Mouse (Mus musculus): ENCODE measurements at regions not wholly inside any gene's neighbourhood (a gene's known extent, or its start where the extent isn't known, plus 50 kb on each side); places are given as distances from the start of the nearest gene placed in this dataset.
A peak's percentile ranks its signal among the peaks of the same experiment; 100 is the strongest.

DNA sequence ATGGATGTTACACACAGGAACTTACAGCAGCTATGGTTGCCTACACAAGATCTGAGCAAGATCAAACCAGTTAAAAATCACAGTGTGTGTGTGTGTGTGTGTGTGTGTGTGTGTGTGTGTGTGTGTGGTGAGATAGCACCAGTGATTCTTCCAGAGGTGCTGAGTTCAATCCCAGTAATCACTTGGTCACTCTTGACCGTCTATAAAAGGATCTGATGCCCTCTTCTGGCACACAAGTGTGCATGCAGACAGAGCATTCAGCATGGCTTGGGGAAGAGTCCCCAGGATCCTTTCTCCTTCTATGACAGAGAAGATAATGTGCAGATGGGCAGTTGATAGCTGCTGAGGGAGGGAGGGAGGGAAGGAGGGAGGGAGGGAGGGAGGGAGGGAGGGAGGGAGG is 274.4 kb upstream of the Pkn2 start:
- no peak for ATAC-seq (ENCODE audit: insufficient number of reproducible peaks, low FRiP score, low TSS enrichment, low read depth)
- 38% methylated on average over 1 of the region's 1 CpGs for WGBS
- Histone ChIP-seq H3K36me3 (no peaks in the 10 kb centered on the region), H3K9me3 (replicated peaks) (no peaks in the 10 kb centered on the region), H3K4me2 (replicated peaks) (no peak overlapping the region), H3K4me1 (no peaks in the 10 kb centered on the region), H3K27me3 (no peaks in the 10 kb centered on the region), H3K9ac (no peak overlapping the region), H3K4me3 (replicated peaks) (no peak overlapping the region), H3K27ac (replicated peaks) (no peak overlapping the region)

DNA sequence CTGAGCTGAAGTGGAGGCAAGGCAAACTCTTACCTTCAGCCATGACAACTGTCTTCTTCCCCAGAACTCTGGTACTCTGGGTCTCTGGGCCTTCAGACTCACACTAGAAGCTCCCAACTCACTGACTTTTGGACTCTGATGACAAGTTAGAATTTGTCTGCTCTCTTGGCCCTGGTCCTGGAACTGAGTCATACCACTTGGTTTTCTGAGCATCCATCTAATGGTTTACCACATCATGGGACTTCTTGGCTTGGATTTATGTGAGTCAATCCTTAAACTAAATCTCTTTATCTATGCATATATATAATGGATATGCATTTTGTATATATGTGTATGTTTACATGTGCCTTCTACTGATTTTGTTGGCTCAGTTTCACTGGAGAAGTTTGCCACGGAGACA is 273.8 kb upstream of the Pkn2 start:
- Histone ChIP-seq H3K4me1 (no peaks in the 10 kb centered on the region), H3K27ac (replicated peaks) (no peak overlapping the region), H3K36me3 (no peaks in the 10 kb centered on the region), H3K4me3 (replicated peaks) (no peak overlapping the region), H3K9ac (no peak overlapping the region), H3K9me3 (replicated peaks) (no peaks in the 10 kb centered on the region), H3K27me3 (no peaks in the 10 kb centered on the region), H3K4me2 (replicated peaks) (no peak overlapping the region)
- 80% methylated on average over 1 of the region's 1 CpGs for WGBS
- no peak for ATAC-seq (ENCODE audit: insufficient number of reproducible peaks, low FRiP score, low TSS enrichment, low read depth)

DNA sequence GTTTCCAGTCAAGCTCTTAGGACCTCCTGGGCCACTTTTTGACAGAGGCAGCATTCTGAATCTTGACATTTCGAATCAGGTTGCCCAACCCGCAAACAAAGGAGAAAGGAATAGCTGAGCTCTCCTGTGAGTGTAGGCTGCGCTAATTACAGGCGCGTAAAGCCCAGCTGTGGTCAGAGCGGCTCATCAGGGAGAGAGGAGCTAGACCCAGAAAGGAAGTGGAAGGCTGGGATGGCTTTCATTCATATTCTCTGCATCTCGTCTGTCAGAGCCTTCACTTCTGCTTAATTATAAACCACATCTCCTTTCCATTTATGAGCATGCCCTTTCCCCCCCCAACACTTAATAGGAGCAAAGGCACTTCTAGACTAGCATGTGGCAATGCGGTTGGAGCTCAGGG is 265.7 kb upstream of the Pkn2 start:
- Histone ChIP-seq H3K9ac (no peak overlapping the region), H3K36me3 (no peaks in the 10 kb centered on the region), H3K9me3 (replicated peaks) (no peaks in the 10 kb centered on the region), H3K4me3 (replicated peaks) (no peak overlapping the region), H3K4me1 (0 out of 2 replicates have a peak, but pooled peaks cover 3% of the 10 kb centered on the region), H3K27ac (replicated peaks) (no peak overlapping the region), H3K4me2 (replicated peaks) (no peak overlapping the region), H3K27me3 (no peaks in the 10 kb centered on the region)
- no peak for ATAC-seq (ENCODE audit: insufficient number of reproducible peaks, low FRiP score, low TSS enrichment, low read depth)
- WGBS: 40% methylated on average over 8 of the region's 8 CpGs

DNA sequence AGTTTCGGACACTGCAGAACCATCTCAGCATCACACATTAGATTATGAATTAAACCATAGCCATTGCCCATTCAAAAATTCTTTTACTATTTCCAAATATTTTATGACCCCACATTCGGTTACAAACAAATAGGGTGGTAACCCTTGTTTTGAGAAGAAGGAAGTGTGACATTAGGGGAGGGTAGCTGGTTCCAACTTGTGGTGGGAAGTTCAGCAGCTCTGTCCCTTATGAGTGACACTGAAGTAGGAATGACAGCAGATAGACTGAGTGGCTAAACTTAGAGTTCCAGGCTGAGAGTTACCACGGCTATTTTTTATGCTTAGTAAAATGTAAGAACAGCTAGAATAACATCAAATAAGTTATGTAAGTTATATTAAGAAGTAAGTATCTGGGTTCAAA is 257.1 kb upstream of the Pkn2 start:
- Histone ChIP-seq H3K9me3 (replicated peaks) (no peaks in the 10 kb centered on the region), H3K27me3 (no peaks in the 10 kb centered on the region), H3K9ac (no peak overlapping the region), H3K36me3 (no peaks in the 10 kb centered on the region), H3K4me3 (replicated peaks) (no peak overlapping the region), H3K4me1 (0 out of 2 replicates have a peak, but pooled peaks cover 3% of the 10 kb centered on the region), H3K4me2 (replicated peaks) (no peak overlapping the region), H3K27ac (replicated peaks) (no peak overlapping the region)
- ATAC-seq (ENCODE audit: insufficient number of reproducible peaks, low FRiP score, low TSS enrichment, low read depth): no peak
- WGBS: 87% methylated on average over 3 of the region's 3 CpGs

DNA sequence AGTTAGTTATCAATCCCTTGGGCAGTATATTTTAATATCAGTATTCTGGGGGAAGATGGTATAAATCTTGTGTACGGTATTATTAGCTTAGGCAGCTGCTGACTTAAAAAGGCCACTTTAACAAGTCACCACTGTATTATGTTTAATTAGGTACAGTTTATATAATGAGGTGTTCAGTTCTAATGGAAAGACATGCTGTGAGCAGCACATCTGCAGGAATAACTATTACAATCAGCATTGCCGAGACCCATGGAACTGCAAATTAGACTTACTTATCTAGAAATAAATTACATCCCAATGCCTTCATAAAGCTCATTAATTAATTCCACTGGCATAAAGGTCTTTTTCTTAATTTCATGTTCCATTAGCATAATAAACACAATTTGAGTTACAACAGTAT is 252.7 kb upstream of the Pkn2 start:
- Histone ChIP-seq H3K9ac (no peak overlapping the region), H3K4me2 (replicated peaks) (no peak overlapping the region), H3K27ac (replicated peaks) (no peak overlapping the region), H3K27me3 (no peaks in the 10 kb centered on the region), H3K9me3 (replicated peaks) (no peaks in the 10 kb centered on the region), H3K4me3 (replicated peaks) (no peak overlapping the region), H3K4me1 (no peaks in the 10 kb centered on the region), H3K36me3 (no peaks in the 10 kb centered on the region)
- no peak for ATAC-seq (ENCODE audit: insufficient number of reproducible peaks, low FRiP score, low TSS enrichment, low read depth)
- 88% methylated on average over 2 of the region's 2 CpGs for WGBS

DNA sequence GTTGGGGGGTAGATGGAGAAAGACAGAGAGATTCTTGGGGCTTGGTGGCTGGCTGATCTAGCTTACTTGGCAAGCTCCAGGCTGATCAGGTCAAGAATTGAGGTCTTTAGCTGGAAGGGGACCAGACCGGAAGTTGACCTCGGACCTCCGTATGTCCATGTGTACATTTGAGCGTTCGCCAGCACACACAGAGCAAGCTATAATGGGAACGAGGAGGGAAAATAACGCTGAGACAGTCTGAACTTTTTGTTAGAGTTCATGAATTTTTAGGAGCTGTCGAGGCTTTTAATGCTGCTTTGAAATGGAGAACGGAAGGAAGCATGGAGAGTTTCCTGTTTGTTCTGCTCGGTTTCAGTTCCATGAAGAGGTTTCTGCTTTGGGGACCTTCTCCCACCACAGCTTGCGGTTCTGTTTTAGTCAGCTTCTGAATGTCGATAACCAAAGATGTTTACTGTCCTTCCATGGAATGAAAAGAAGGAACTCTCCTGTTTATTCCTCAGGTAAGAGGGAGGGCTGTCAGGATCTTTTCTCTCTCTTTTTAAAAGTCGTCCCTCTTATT is 226.0 kb upstream of the Pkn2 start:
- H3K4me3 ChIP-seq (replicated peaks): no peak overlapping the region
- ATAC-seq (ENCODE audit: insufficient number of reproducible peaks, low FRiP score, low TSS enrichment, low read depth): no peak
- H3K4me1 ChIP-seq: peaks cover 6% of the 10 kb centered on the region; the same call in 1 of the 2 replicates
- no peak overlapping the region for H3K9ac ChIP-seq
- H3K4me2 ChIP-seq (replicated peaks): no peak overlapping the region
- H3K27me3 ChIP-seq: peaks cover 4% of the 10 kb centered on the region; the same call in 1 of the 2 replicates
- 51% methylated on average over 13 of the region's 13 CpGs for WGBS
- no peaks in the 10 kb centered on the region for H3K36me3 ChIP-seq
- no peaks in the 10 kb centered on the region for H3K9me3 ChIP-seq (replicated peaks)
- no peak overlapping the region for H3K27ac ChIP-seq (replicated peaks)

DNA sequence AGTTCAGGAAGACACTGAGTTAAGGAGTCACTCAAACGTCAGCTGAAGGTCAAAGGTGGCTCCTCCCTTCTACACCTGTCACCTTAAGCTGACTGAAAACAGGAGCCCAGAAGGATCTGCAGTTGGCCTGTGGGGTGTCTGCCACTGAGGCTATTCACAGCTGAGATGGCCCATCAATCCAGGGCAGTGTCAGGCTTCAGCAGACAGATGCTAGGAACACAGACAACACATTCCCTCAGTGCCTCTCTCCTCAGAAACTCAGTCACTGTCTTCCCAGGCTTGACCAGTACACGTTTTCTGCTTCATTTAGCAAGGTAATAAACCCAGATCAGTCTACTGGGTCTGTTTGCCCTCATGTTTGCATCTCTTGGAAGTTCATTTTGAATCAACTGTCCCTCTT is 222.9 kb upstream of the Pkn2 start:
- H3K27me3 ChIP-seq: peaks cover 17% of the 10 kb centered on the region
- H3K9ac ChIP-seq: no peak overlapping the region
- H3K4me3 ChIP-seq (replicated peaks): no peak overlapping the region
- no peaks in the 10 kb centered on the region for H3K9me3 ChIP-seq (replicated peaks)
- ATAC-seq (ENCODE audit: insufficient number of reproducible peaks, low FRiP score, low TSS enrichment, low read depth): no peak
- 47% methylated on average over 2 of the region's 2 CpGs for WGBS
- H3K4me1 ChIP-seq: peaks cover 14% of the 10 kb centered on the region
- H3K27ac ChIP-seq (replicated peaks): no peak overlapping the region
- no peak overlapping the region for H3K4me2 ChIP-seq (replicated peaks)
- H3K36me3 ChIP-seq: no peaks in the 10 kb centered on the region

DNA sequence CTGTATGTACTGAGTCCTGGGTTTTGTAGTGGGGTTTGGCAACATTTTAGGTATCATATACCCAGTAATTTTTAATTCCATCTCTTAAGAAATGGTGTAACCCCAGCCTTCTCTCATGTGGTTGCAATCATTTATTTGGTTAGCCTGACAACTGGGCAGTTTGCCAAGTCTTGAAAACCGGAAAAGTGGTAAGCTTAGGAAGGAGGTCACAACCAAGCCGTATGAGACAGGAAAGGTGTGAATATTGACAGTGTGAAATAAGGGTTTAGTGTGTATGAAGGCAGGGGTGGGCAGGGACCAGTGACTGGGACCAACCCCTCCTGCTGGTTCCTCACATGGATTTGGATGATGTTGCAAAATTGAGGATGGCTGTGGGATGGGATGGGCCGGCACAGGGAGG is 221.5 kb upstream of the Pkn2 start:
- no peaks in the 10 kb centered on the region for H3K9me3 ChIP-seq (replicated peaks)
- H3K4me3 ChIP-seq (replicated peaks): no peak overlapping the region
- H3K27ac ChIP-seq (replicated peaks): no peak overlapping the region
- WGBS: 13% methylated on average over 3 of the region's 3 CpGs
- H3K36me3 ChIP-seq: no peaks in the 10 kb centered on the region
- no peak overlapping the region for H3K9ac ChIP-seq
- peaks cover 14% of the 10 kb centered on the region for H3K4me1 ChIP-seq
- peaks cover 26% of the 10 kb centered on the region for H3K27me3 ChIP-seq
- no peak overlapping the region for H3K4me2 ChIP-seq (replicated peaks)
- peak; percentile 26; the same call in 1 of the 2 replicates for ATAC-seq (ENCODE audit: insufficient number of reproducible peaks, low FRiP score, low TSS enrichment, low read depth)

DNA sequence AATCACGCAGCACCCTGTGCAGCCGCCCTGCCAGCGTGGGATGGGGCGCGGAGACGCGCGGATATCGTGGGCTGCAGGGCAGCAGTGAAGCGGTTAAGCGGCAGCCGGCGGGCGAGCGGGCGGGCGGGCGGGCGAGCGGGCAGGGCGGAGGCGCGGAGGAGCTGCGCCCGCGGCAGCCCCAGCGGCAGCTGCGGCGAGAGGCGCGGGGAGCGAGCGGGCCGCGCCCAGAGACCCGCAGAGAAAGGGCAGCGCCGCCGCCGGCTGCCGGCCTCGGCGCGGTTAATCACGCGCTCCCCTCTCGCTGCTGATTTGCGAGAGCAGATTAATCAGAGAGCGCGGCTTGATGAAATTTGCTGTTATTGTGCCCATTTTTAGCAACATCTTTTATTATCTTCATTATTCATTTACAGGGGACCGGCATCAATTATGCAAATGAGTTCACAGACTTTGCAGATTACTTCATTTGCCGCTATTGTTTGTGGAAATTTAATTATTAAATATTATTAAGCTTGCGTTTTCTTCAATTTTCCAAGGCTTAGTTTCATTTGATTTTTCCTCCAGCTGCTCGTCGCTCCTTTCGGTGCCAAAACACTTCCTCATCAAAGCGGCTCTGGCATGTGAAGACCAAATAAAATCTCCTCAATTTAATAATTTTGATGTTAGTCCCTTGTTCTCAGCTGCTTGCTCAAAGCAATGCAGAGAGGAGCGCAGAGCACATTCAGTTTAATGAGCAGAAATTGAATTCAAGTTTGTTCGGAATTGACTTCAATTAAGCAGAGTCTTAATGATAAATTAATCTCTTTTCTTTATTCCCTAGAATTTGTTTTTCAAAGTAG is 219.2 kb upstream of the Pkn2 start:
- Histone ChIP-seq H3K9me3 (replicated peaks) (no peaks in the 10 kb centered on the region), H3K9ac (no peak overlapping the region), H3K36me3 (no peaks in the 10 kb centered on the region), H3K4me1 (peaks cover 14% of the 10 kb centered on the region), H3K27me3 (peaks cover 26% of the 10 kb centered on the region), H3K4me2 (replicated peaks) (peak overlapping the region; percentile 78), H3K27ac (replicated peaks) (no peak overlapping the region), H3K4me3 (replicated peaks) (peak overlapping the region; percentile 42)
- no peak for ATAC-seq (ENCODE audit: insufficient number of reproducible peaks, low FRiP score, low TSS enrichment, low read depth)
- 4% methylated on average over 42 of the region's 59 CpGs for WGBS

DNA sequence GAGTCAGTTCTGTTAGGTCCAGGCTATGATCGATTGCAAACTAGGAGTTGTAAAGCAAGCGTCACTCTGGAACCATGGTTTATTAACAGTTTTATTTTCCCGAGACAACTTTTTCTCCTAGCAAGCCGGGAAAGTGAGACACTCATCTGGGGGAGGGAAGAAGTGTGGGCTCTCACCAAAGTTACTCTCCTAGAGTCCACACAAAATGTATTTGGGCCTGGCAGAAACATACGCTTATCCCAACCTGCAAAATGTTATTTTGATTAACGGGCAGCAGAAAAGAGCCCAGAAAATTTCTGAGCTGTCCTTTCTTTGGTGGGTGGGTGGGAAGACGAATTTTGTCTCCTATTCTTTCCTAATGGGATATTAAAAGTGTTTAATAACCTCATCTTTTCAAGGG is 218.4 kb upstream of the Pkn2 start:
- WGBS: 64% methylated on average over 7 of the region's 7 CpGs
- H3K4me2 ChIP-seq (replicated peaks): peak overlapping the region; percentile 78
- H3K36me3 ChIP-seq: no peaks in the 10 kb centered on the region
- no peaks in the 10 kb centered on the region for H3K9me3 ChIP-seq (replicated peaks)
- no peak overlapping the region for H3K9ac ChIP-seq
- no peak overlapping the region for H3K4me3 ChIP-seq (replicated peaks)
- ATAC-seq (ENCODE audit: insufficient number of reproducible peaks, low FRiP score, low TSS enrichment, low read depth): no peak
- H3K27me3 ChIP-seq: peaks cover 26% of the 10 kb centered on the region
- peaks cover 14% of the 10 kb centered on the region for H3K4me1 ChIP-seq
- no peak overlapping the region for H3K27ac ChIP-seq (replicated peaks)

DNA sequence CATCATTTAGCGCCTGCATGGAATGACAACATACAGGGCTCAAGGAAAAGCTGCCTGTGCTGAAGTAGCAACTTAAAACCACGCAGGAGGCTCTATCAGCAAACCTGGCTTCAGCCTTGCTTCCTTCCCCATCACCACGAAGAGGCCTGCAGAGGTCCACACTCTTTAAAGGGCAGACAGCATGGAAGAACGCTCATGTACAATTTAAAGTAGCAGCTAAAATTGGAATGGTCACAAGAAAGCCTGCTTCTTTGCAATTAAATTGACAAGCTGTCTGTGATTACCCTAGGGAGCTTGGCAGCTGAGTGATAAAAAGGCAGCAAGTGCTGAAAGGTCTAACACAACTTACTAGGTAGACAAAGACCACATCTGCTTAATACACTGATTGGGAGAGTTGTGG is 210.4 kb upstream of the Pkn2 start:
- Histone ChIP-seq H3K4me3 (replicated peaks) (no peak overlapping the region), H3K9ac (no peak overlapping the region), H3K4me1 (no peaks in the 10 kb centered on the region), H3K4me2 (replicated peaks) (no peak overlapping the region), H3K9me3 (replicated peaks) (no peaks in the 10 kb centered on the region), H3K27me3 (no peaks in the 10 kb centered on the region), H3K27ac (replicated peaks) (no peak overlapping the region), H3K36me3 (no peaks in the 10 kb centered on the region)
- no peak for ATAC-seq (ENCODE audit: insufficient number of reproducible peaks, low FRiP score, low TSS enrichment, low read depth)
- 36% methylated on average over 4 of the region's 4 CpGs for WGBS

DNA sequence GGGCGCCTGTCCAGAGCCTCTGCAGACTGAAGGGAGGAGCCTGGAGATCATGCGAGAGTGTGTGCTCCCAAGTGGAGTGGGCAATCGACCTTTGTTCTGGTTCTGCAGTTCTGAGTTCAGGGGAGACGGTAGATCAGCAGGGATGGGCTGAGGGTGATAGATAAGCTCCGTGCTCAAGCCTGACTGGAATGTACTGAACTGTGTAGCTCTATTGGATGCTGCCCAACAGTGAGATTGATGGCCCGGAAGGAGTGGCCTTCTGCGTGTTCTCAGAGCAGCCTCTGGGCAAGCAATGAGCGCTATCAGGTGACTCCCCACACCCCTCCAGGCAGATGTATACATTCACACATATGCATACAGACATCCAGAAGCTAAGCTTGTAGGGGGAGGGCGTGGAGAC is 209.1 kb upstream of the Pkn2 start:
- Histone ChIP-seq H3K4me2 (replicated peaks) (no peak overlapping the region), H3K27ac (replicated peaks) (no peak overlapping the region), H3K9me3 (replicated peaks) (no peaks in the 10 kb centered on the region), H3K4me1 (no peaks in the 10 kb centered on the region), H3K27me3 (no peaks in the 10 kb centered on the region), H3K4me3 (replicated peaks) (no peak overlapping the region), H3K36me3 (no peaks in the 10 kb centered on the region), H3K9ac (no peak overlapping the region)
- 57% methylated on average over 9 of the region's 9 CpGs for WGBS
- no peak for ATAC-seq (ENCODE audit: insufficient number of reproducible peaks, low FRiP score, low TSS enrichment, low read depth)

Data from embryonic facial prominence, embryonic 15.5 days (tissue).